Mouse (Mus musculus) liver, adult 2 months (tissue): ENCODE data around the gene Drc7. TPM values are rescaled to one million over a fixed set of nuclear protein-coding genes. Genes with fewer than 3 reads are reported as not detected.

Experiments
- DNase-seq: peaks from one replicate; pipeline ENCODE4 v3.0.0-alpha.2; 2011; ENCODE audit warnings: low read depth, low spot score; ENCODE audit errors: extremely low read depth
- H3K27ac ChIP-seq: fragments of 200-500 bp; replicated peaks from 2 replicates; pipeline ENCODE4 v1.5.1; 2012; ENCODE audit warnings: low read depth, mild to moderate bottlenecking, control low read depth, inconsistent platforms, low read length; ENCODE audit not compliant: insufficient read depth
- H3K27me3 ChIP-seq: fragments of 200-500 bp; 2 replicates; pipeline ENCODE4 v1.6.1; 2012; ENCODE audit warnings: mild to moderate bottlenecking, moderate library complexity, low read length, inconsistent platforms; ENCODE audit not compliant: control insufficient read depth, insufficient read depth
- H3K36me3 ChIP-seq: fragments of 200-500 bp; 2 replicates; pipeline ENCODE4 v1.6.1; 2012; ENCODE audit warnings: low read length, inconsistent platforms; ENCODE audit not compliant: control insufficient read depth, insufficient read depth
- H3K4me1 ChIP-seq: fragments of 200-500 bp; 2 replicates; pipeline ENCODE4 v1.6.1; 2011; ENCODE audit warnings: low read length; ENCODE audit not compliant: control insufficient read depth, insufficient read depth
- H3K4me3 ChIP-seq: fragments of 200-500 bp; 2 replicates; pipeline ENCODE4 v1.5.1; 2011; ENCODE audit warnings: low read depth, mild to moderate bottlenecking, control low read depth, low read length, moderate library complexity; ENCODE audit not compliant: insufficient read depth
- H3K79me2 ChIP-seq: fragments of 200-500 bp; 2 replicates; pipeline ENCODE4 v1.6.1; 2012; ENCODE audit warnings: inconsistent platforms, mild to moderate bottlenecking, low read length, moderate library complexity; ENCODE audit not compliant: control insufficient read depth, insufficient read depth
- H3K9ac ChIP-seq: fragments of 200-500 bp; 2 replicates; pipeline ENCODE4 v1.6.1; 2012; ENCODE audit warnings: low read depth, mild to moderate bottlenecking, control low read depth, inconsistent platforms, low read length
- CTCF ChIP-seq: fragments of 200-500 bp; IDR thresholded peaks from 2 replicates; pipeline ENCODE4 v1.5.1; 2011; ENCODE audit warnings: low read depth, low read length, control low read depth
- POLR2A ChIP-seq: fragments of 200-500 bp; IDR thresholded peaks from 2 replicates; pipeline ENCODE4 v1.6.1; 2011; ENCODE audit warnings: low read length, control low read depth; ENCODE audit not compliant: insufficient read depth; ENCODE audit errors: extremely low read depth
- WGBS: fragments of 180-500 bp; shearing (Covaris S2); methylation state at CpG from one replicate; pipeline ENCODE4 v1.1.7; 2018; 5-methylcytosine and 5-hydroxymethylcytosine counted together
- polyA plus RNA-seq: library from polyadenylated mRNA; depleted of rRNA; stranded (reverse); fragments of >200 nt; gene quantifications from 2 replicates; pipeline ENCODE4 v1.2.3, GENCODE M21; 2012
- total RNA-seq: library from RNA; depleted of rRNA; stranded (reverse); fragments of >200 nt; gene quantifications from 2 replicates; pipeline ENCODE4 v1.2.3, GENCODE M21; 2014

The Drc7 gene
- total and polyA plus RNA-seq, 2 experiments, result not detected

GRCm38 (mm10) chr8:95037106-95037925 is 17.6 kb upstream of the Drc7 start:
- peak; percentile 8 for DNase-seq
- no peak for TF ChIP-seq POLR2A
- no peak for TF ChIP-seq CTCF
- H3K27me3 ChIP-seq, result no peaks in the 10 kb centered on the region

GRCm38 (mm10) chr8:95041883-95042784 is 12.8 kb upstream of the Drc7 start:
- Histone ChIP-seq H3K79me2 (no peaks in the 10 kb centered on the region), H3K9ac (no peak overlapping the region), H3K4me3 (no peak overlapping the region), H3K36me3 (no peaks in the 10 kb centered on the region), H3K27me3 (no peaks in the 10 kb centered on the region), H3K27ac (no peak overlapping the region), H3K4me1 (no peaks in the 10 kb centered on the region)
- WGBS, result 43% methylated on average over 6 of the region's 6 CpGs
- DNase-seq, result no peak
- TF ChIP-seq CTCF (no peak), POLR2A (no peak)

More at GRCm38 (mm10) chr8:95037106-95037925, 17.6 kb upstream of the Drc7 start:
- no peaks in the 10 kb centered on the region for H3K4me1 ChIP-seq
- H3K79me2 ChIP-seq, result no peaks in the 10 kb centered on the region
- H3K27ac ChIP-seq, result no peak overlapping the region
- H3K9ac ChIP-seq, result no peak overlapping the region
- no peak overlapping the region for H3K4me3 ChIP-seq
- 53% methylated on average over 7 of the region's 7 CpGs for WGBS
- H3K36me3 ChIP-seq, result no peaks in the 10 kb centered on the region

GRCm38 (mm10) chr8:95044811-95045210 is 10.1 kb upstream of the Drc7 start:
- TF ChIP-seq CTCF (no peak), POLR2A (no peak)
- 81% methylated on average over 4 of the region's 4 CpGs for WGBS
- no peak for DNase-seq

GRCm38 (mm10) chr8:95046982-95047381 is 7.9 kb upstream of the Drc7 start:
- 76% methylated on average over 3 of the region's 3 CpGs for WGBS
- Histone ChIP-seq H3K4me1 (no peaks in the 10 kb centered on the region), H3K36me3 (no peaks in the 10 kb centered on the region), H3K27me3 (no peaks in the 10 kb centered on the region), H3K79me2 (no peaks in the 10 kb centered on the region), H3K27ac (no peak overlapping the region), H3K4me3 (no peak overlapping the region), H3K9ac (no peak overlapping the region)
- DNase-seq, result no peak
- TF ChIP-seq CTCF, result no peak
- TF ChIP-seq POLR2A, result no peak

More at GRCm38 (mm10) chr8:95044811-95045210, 10.1 kb upstream of the Drc7 start:
- no peak overlapping the region for H3K27ac ChIP-seq
- no peak overlapping the region for H3K4me3 ChIP-seq
- H3K9ac ChIP-seq, result no peak overlapping the region
- H3K27me3 ChIP-seq, result no peaks in the 10 kb centered on the region
- H3K36me3 ChIP-seq, result no peaks in the 10 kb centered on the region
- H3K79me2 ChIP-seq, result no peaks in the 10 kb centered on the region
- H3K4me1 ChIP-seq, result no peaks in the 10 kb centered on the region

GRCm38 (mm10) chr8:95047884-95048680 is 6.8 kb upstream of the Drc7 start:
- DNase-seq, result no peak
- no peak overlapping the region for H3K4me3 ChIP-seq
- no peak overlapping the region for H3K9ac ChIP-seq
- no peaks in the 10 kb centered on the region for H3K79me2 ChIP-seq
- TF ChIP-seq CTCF, result no peak
- TF ChIP-seq POLR2A, result no peak
- 84% methylated on average over 6 of the region's 6 CpGs for WGBS
- H3K27me3 ChIP-seq, result no peaks in the 10 kb centered on the region
- no peaks in the 10 kb centered on the region for H3K36me3 ChIP-seq
- no peaks in the 10 kb centered on the region for H3K4me1 ChIP-seq
- no peak overlapping the region for H3K27ac ChIP-seq
